Mouse (Mus musculus) bone marrow macrophage, adult 2 months (primary cell): ENCODE measurements around the gene Fut8.

Experiments
- CTCF ChIP-seq: IDR thresholded peaks from 2 replicates; pipeline ENCODE4 v1.5.1; 2012; ENCODE audit warnings: low read depth, mild to moderate bottlenecking, low read length, moderate library complexity
- POLR2A ChIP-seq: IDR thresholded peaks from 2 replicates; pipeline ENCODE4 v1.6.1; 2012; ENCODE audit warnings: mild to moderate bottlenecking, low read depth, low read length, borderline replicate concordance

DNA sequence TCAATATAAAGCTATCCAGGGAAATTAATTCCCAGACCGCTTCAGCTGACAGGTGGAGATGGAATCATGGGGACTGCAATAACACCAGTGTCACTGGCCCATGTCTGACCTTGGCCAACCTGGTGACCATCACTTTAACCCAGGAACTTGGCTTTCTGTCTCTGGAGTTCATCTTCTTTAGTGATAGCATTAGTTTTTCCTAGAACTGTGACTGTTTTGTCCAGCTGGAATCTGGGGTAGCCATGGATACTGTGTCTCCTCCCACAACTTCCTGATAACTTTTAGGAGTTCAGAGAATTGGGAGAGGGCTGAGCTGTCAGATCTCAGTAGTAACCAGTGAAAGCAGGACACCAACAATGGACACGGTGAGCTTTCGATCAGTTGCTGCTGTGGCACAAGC lies 264.3 kb downstream of the Fut8 start:
- no peak for TF ChIP-seq CTCF
- no peak for TF ChIP-seq POLR2A
